ENCODE assay signal across 8 mouse cellular contexts in genomic region chr15:89157954-89158353, GRCm38 (mm10). TPM values are rescaled to one million over a fixed set of nuclear protein-coding genes. Genes with fewer than 3 reads are reported as not detected.
DNase-seq lines count a peak whose midpoint lies in the region; ATAC-seq and TF ChIP-seq lines count a peak whose summit lies in the region.

No protein-coding gene starts in this region.

- peaks cover 97% of the 10 kb centered on the region for H3K36me3 ChIP-seq in heart, embryonic 10.5 days
- H3K36me3 ChIP-seq in limb, embryonic 10.5 days, result peaks cover 97% of the 10 kb centered on the region

- peak; percentile 42 to 58 for DNase-seq in left cerebral cortex, adult 2 months (ENCODE audit: extremely low spot score in 1 of 2, low spot score in 2 of 2)
- DNase-seq in left cerebral cortex, postnatal 25 days (ENCODE audit: low spot score in 2 of 2), result no peak
- peak; percentile 93 for DNase-seq in ZHBTc4 (ENCODE audit: low read depth, low spot score)
- peak; percentile 87 for DNase-seq in embryo, embryonic 10.5 days (ENCODE audit: low spot score)
- DNase-seq in heart, embryonic 10.5 days (ENCODE audit: low spot score), result peak; percentile 89
- peak; percentile 82 for DNase-seq in limb, embryonic 10.5 days (ENCODE audit: low spot score)
- peak; percentile 89 for DNase-seq in thymus, postnatal 4 days

- H3K4me1 ChIP-seq in heart, embryonic 10.5 days, result 0 out of 2 replicates have a peak, but pooled peaks cover 3% of the 10 kb centered on the region
- no peaks in the 10 kb centered on the region for H3K4me1 ChIP-seq in limb, embryonic 10.5 days

- H3K9me3 ChIP-seq in heart, embryonic 10.5 days, result no peaks in the 10 kb centered on the region
- no peaks in the 10 kb centered on the region for H3K9me3 ChIP-seq in limb, embryonic 10.5 days (replicated peaks)

- H3K4me3 ChIP-seq in left cerebral cortex, adult 2 months, result no peak overlapping the region
- H3K4me3 ChIP-seq in heart, embryonic 10.5 days, result no peak overlapping the region
- no peak overlapping the region for H3K4me3 ChIP-seq in limb, embryonic 10.5 days

- ATAC-seq in monocyte, adult 5-6 weeks (replicated peaks; ENCODE audit: insufficient number of reproducible peaks, low FRiP score, low TSS enrichment, poor library complexity, severe bottlenecking), result peak; percentile 37; the same call in 1 of the 2 replicates

- H3K27me3 ChIP-seq in heart, embryonic 10.5 days (ENCODE audit: insufficient read depth, poor library complexity, severe bottlenecking), result no peaks in the 10 kb centered on the region
- H3K27me3 ChIP-seq in limb, embryonic 10.5 days (ENCODE audit: low read depth, poor library complexity, severe bottlenecking), result no peaks in the 10 kb centered on the region

- TF ChIP-seq CTCF in left cerebral cortex, adult 2 months (IDR thresholded peaks at IDR 0.05), result peak; percentile 74

- H3K27ac ChIP-seq in left cerebral cortex, adult 2 months, result no peak overlapping the region
- H3K27ac ChIP-seq in heart, embryonic 10.5 days, result no peak overlapping the region
- H3K27ac ChIP-seq in limb, embryonic 10.5 days, result no peak overlapping the region

- WGBS in heart, embryonic 10.5 days, result 54% methylated on average over 7 of the region's 7 CpGs
- 66% methylated on average over 7 of the region's 7 CpGs for WGBS in limb, embryonic 10.5 days

- intact Hi-C loops in left cerebral cortex, adult 2 months (cut with DNase I), result loop anchor here (2.0 kb wide), 1 partner anchor 53 kb away; the partner anchor contains the start of gene Ppp6r2
- intact Hi-C loops in left cerebral cortex, postnatal 25 days (cut with DNase I), result loop anchor here (5.0 kb wide), 1 partner anchor 39 kb away; the partner anchor contains the start of gene Dennd6b

RNA-seq across cellular contexts. Expression of gene Mapk11, which starts 8.5 kb away (rescaled TPM):
- 10 to 100 TPM; 61.8 to 63.5 TPM for total RNA-seq in left cerebral cortex, adult 2 months (2021)
- total RNA-seq in left cerebral cortex, postnatal 25 days (2021), result 10 to 100 TPM; 47.1 to 51.1 TPM
- polyA plus RNA-seq in heart, embryonic 10.5 days (2016; fragmentation: Nextera tagmentation; extraction: Ambion mirVana), result 4.2 and 4.8 TPM in 2 replicates
- polyA plus RNA-seq in limb, embryonic 10.5 days (2016; fragmentation: Nextera tagmentation; extraction: Ambion mirVana), result 20.3 and 21.8 TPM in 2 replicates
- total RNA-seq in monocyte, adult 5-6 weeks (2017), result 4.5 to 6.6 TPM (median 4.6 TPM) in 3 replicates

RNA-seq across cellular contexts. Expression of gene Mapk12, which starts 17.5 kb away (rescaled TPM):
- total RNA-seq in left cerebral cortex, adult 2 months (2021), result 1 to 10 TPM; 8.3 to 9.3 TPM
- total RNA-seq in left cerebral cortex, postnatal 25 days (2021), result 1 to 10 TPM; 5.9 to 7.6 TPM
- 25.4 and 26.4 TPM in 2 replicates for polyA plus RNA-seq in heart, embryonic 10.5 days (2016; fragmentation: Nextera tagmentation; extraction: Ambion mirVana)
- polyA plus RNA-seq in limb, embryonic 10.5 days (2016; fragmentation: Nextera tagmentation; extraction: Ambion mirVana), result 21.5 and 26.4 TPM in 2 replicates
- total RNA-seq in monocyte, adult 5-6 weeks (2017), result 0.39 to 5.8 TPM (median 3.7 TPM) in 3 replicates

RNA-seq across cellular contexts. Expression of gene Plxnb2, which starts 22.6 kb away (rescaled TPM):
- 10 to 100 TPM; 49.4 to 53.3 TPM for total RNA-seq in left cerebral cortex, adult 2 months (2021)
- total RNA-seq in left cerebral cortex, postnatal 25 days (2021), result 10 to 100 TPM; 43.4 to 44.9 TPM
- 106 and 117 TPM in 2 replicates for polyA plus RNA-seq in heart, embryonic 10.5 days (2016; fragmentation: Nextera tagmentation; extraction: Ambion mirVana)
- 147 and 162 TPM in 2 replicates for polyA plus RNA-seq in limb, embryonic 10.5 days (2016; fragmentation: Nextera tagmentation; extraction: Ambion mirVana)
- total RNA-seq in monocyte, adult 5-6 weeks (2017), result 145 to 153 TPM (median 153 TPM) in 3 replicates

RNA-seq across cellular contexts. Expression of gene Hdac10, which starts 29.5 kb away (rescaled TPM):
- 10 to 100 TPM; 16.8 to 17.3 TPM for total RNA-seq in left cerebral cortex, adult 2 months (2021)
- total RNA-seq in left cerebral cortex, postnatal 25 days (2021), result 10 to 100 TPM; 13.1 to 13.3 TPM
- polyA plus RNA-seq in heart, embryonic 10.5 days (2016; fragmentation: Nextera tagmentation; extraction: Ambion mirVana), result 18.5 and 19.0 TPM in 2 replicates
- polyA plus RNA-seq in limb, embryonic 10.5 days (2016; fragmentation: Nextera tagmentation; extraction: Ambion mirVana), result 13.0 and 13.8 TPM in 2 replicates
- total RNA-seq in monocyte, adult 5-6 weeks (2017), result 19.4 to 24.3 TPM (median 20.6 TPM) in 3 replicates

RNA-seq across cellular contexts. Expression of gene Tubgcp6, which starts 35.0 kb away (rescaled TPM):
- 10 to 100 TPM; 34.7 to 35.3 TPM for total RNA-seq in left cerebral cortex, adult 2 months (2021)
- total RNA-seq in left cerebral cortex, postnatal 25 days (2021), result 10 to 100 TPM; 26.3 to 27.7 TPM
- 15.4 and 17.1 TPM in 2 replicates for polyA plus RNA-seq in heart, embryonic 10.5 days (2016; fragmentation: Nextera tagmentation; extraction: Ambion mirVana)
- polyA plus RNA-seq in limb, embryonic 10.5 days (2016; fragmentation: Nextera tagmentation; extraction: Ambion mirVana), result 24.4 and 28.6 TPM in 2 replicates
- 11.0 to 27.3 TPM (median 26.4 TPM) in 3 replicates for total RNA-seq in monocyte, adult 5-6 weeks (2017)

Comparison
In these comparisons a context has a peak if more than half of its experiments do, and no peak if none do; other contexts are left out.
1. DNase-seq: peak in left cerebral cortex, adult 2 months (2 of 2), ZHBTc4 (single experiment), embryo, embryonic 10.5 days (single experiment), heart, embryonic 10.5 days (single experiment), limb, embryonic 10.5 days (single experiment) and thymus, postnatal 4 days (single experiment); none in left cerebral cortex, postnatal 25 days (0 of 2).